ENCODE assay signal across 8 mouse cellular contexts in the genomic region with DNA sequence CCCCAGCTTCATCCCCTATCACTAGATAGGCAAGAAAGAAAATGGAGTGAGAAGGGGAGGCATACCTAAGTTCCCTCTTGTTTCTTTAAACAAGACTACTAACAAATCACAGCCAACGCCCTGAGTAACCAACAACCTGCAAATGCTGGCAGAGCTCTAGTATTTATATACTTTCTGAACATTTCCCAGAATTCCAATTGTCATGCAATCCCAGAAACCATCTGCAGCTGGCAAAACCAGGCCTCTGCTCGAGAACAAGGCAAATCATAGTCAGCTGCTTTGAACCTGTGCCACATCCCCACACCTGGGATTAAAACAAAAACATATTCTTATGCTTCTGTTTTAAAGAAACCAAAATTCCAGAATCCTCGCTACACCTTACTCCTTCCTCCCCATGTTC. TPM values are rescaled to one million over a fixed set of nuclear protein-coding genes. Genes with fewer than 3 reads are reported as not detected.
A peak's percentile ranks its signal among the peaks of the same experiment; 100 is the strongest.
DNase-seq lines count a peak whose midpoint lies in the region; ATAC-seq and TF ChIP-seq lines count a peak whose summit lies in the region.

No protein-coding gene starts in this region.

- H3K27me3 ChIP-seq in kidney, embryonic 15.5 days = peaks cover 14% of the 10 kb centered on the region
- H3K27me3 ChIP-seq in embryonic facial prominence, embryonic 12.5 days = peaks cover 11% of the 10 kb centered on the region; the same call in 1 of the 2 replicates
- no peaks in the 10 kb centered on the region for H3K27me3 ChIP-seq in hindbrain, postnatal 0 days (ENCODE audit: insufficient read depth, low read length)
- peaks cover 7% of the 10 kb centered on the region; the same call in 1 of the 2 replicates for H3K27me3 ChIP-seq in midbrain, embryonic 15.5 days (replicated peaks)

- peaks cover 27% of the 10 kb centered on the region for H3K36me3 ChIP-seq in kidney, embryonic 15.5 days
- H3K36me3 ChIP-seq in embryonic facial prominence, embryonic 12.5 days = peaks cover 17% of the 10 kb centered on the region
- peaks cover 12% of the 10 kb centered on the region; the same call in 1 of the 2 replicates for H3K36me3 ChIP-seq in hindbrain, postnatal 0 days (ENCODE audit: insufficient read depth, low read length)
- H3K36me3 ChIP-seq in midbrain, embryonic 15.5 days (replicated peaks) = peaks cover 3% of the 10 kb centered on the region; the same call in 1 of the 2 replicates

- no peak for TF ChIP-seq CTCF in hindbrain, postnatal 0 days (IDR thresholded peaks at IDR 0.05; ENCODE audit: low read depth)

- no peak overlapping the region for H3K27ac ChIP-seq in kidney, embryonic 15.5 days
- no peak overlapping the region for H3K27ac ChIP-seq in embryonic facial prominence, embryonic 12.5 days
- peak overlapping the region; percentile 96; the same call in 1 of the 2 replicates for H3K27ac ChIP-seq in hindbrain, postnatal 0 days
- peak overlapping the region; percentile 93; the same call in 1 of the 2 replicates for H3K27ac ChIP-seq in midbrain, embryonic 15.5 days

- 85% methylated on average over 3 of the region's 3 CpGs for WGBS in kidney, embryonic 15.5 days
- 77% methylated on average over 3 of the region's 3 CpGs for WGBS in embryonic facial prominence, embryonic 12.5 days
- 86% methylated on average over 3 of the region's 3 CpGs for WGBS in hindbrain, postnatal 0 days
- 90% methylated on average over 3 of the region's 3 CpGs for WGBS in midbrain, embryonic 15.5 days

- H3K4me1 ChIP-seq in kidney, embryonic 15.5 days = peaks cover 12% of the 10 kb centered on the region
- peaks cover 10% of the 10 kb centered on the region for H3K4me1 ChIP-seq in embryonic facial prominence, embryonic 12.5 days
- 0 out of 2 replicates have a peak, but pooled peaks cover 3% of the 10 kb centered on the region for H3K4me1 ChIP-seq in hindbrain, postnatal 0 days (ENCODE audit: insufficient read depth, low read length)
- peaks cover 20% of the 10 kb centered on the region for H3K4me1 ChIP-seq in midbrain, embryonic 15.5 days

- ATAC-seq in kidney, embryonic 15.5 days (replicated peaks; ENCODE audit: low FRiP score) = no peak
- no peak for ATAC-seq in embryonic facial prominence, embryonic 12.5 days (ENCODE audit: insufficient number of reproducible peaks, insufficient read depth, low FRiP score, low TSS enrichment)
- no peak for ATAC-seq in hindbrain, postnatal 0 days
- ATAC-seq in midbrain, embryonic 15.5 days (replicated peaks) = no peak

- H3K4me2 ChIP-seq in kidney, embryonic 15.5 days = peak overlapping the region; percentile 73
- peak overlapping the region; percentile 69 for H3K4me2 ChIP-seq in embryonic facial prominence, embryonic 12.5 days (replicated peaks)
- peak overlapping the region; percentile 66 for H3K4me2 ChIP-seq in hindbrain, postnatal 0 days (ENCODE audit: low read depth, low read length)
- H3K4me2 ChIP-seq in midbrain, embryonic 15.5 days = peak overlapping the region; percentile 80

- peak overlapping the region; percentile 79 for H3K4me3 ChIP-seq in kidney, embryonic 15.5 days (replicated peaks)
- peak overlapping the region; percentile 63; the same call in 1 of the 2 replicates for H3K4me3 ChIP-seq in embryonic facial prominence, embryonic 12.5 days
- H3K4me3 ChIP-seq in hindbrain, postnatal 0 days (ENCODE audit: low read length) = peak overlapping the region; percentile 71
- H3K4me3 ChIP-seq in midbrain, embryonic 15.5 days = peak overlapping the region; percentile 83; the same call in 1 of the 2 replicates

- no peak for DNase-seq in kidney, postnatal 4 days
- no peak for DNase-seq in hindbrain, postnatal 0 days (ENCODE audit: low spot score)
- DNase-seq in frontal cortex, postnatal 25 days (ENCODE audit: low spot score in 2 of 2) = no peak
- no peak for DNase-seq in retina, embryonic 14.5 days (ENCODE audit: low spot score)
- DNase-seq in frontal cortex, adult 2 months (ENCODE audit: extremely low spot score in 1 of 2, low spot score in 1 of 2) = no peak

- H3K9me3 ChIP-seq in kidney, embryonic 15.5 days (replicated peaks) = no peaks in the 10 kb centered on the region
- H3K9me3 ChIP-seq in embryonic facial prominence, embryonic 12.5 days = no peaks in the 10 kb centered on the region
- no peaks in the 10 kb centered on the region for H3K9me3 ChIP-seq in hindbrain, postnatal 0 days (ENCODE audit: low read length)
- no peaks in the 10 kb centered on the region for H3K9me3 ChIP-seq in midbrain, embryonic 15.5 days

- H3K9ac ChIP-seq in kidney, embryonic 15.5 days = no peak overlapping the region
- H3K9ac ChIP-seq in embryonic facial prominence, embryonic 12.5 days = no peak overlapping the region
- H3K9ac ChIP-seq in hindbrain, postnatal 0 days (replicated peaks; ENCODE audit: low read length) = peak overlapping the region; percentile 94; the same call in 1 of the 2 replicates
- H3K9ac ChIP-seq in midbrain, embryonic 15.5 days = peak overlapping the region; percentile 90; the same call in 1 of the 2 replicates

RNA-seq across cellular contexts. Expression of gene Ufc1, which starts 1.5 kb away (rescaled TPM):
- 106 and 118 TPM in 2 replicates for polyA plus RNA-seq in kidney, embryonic 15.5 days (2015; fragmentation: Nextera tagmentation; extraction: Ambion mirVana)
- polyA plus RNA-seq in embryonic facial prominence, embryonic 12.5 days (2016; fragmentation: Nextera tagmentation; extraction: Ambion mirVana) = 102 and 105 TPM in 2 replicates
- 88.3 and 90.1 TPM in 2 replicates for total RNA-seq in hindbrain, postnatal 0 days (2014; rRNA removed)
- polyA plus RNA-seq in hindbrain, postnatal 0 days (2015; fragmentation: Nextera tagmentation; extraction: Ambion mirVana) = 142 and 146 TPM in 2 replicates
- 99.7 and 102 TPM in 2 replicates for polyA plus RNA-seq in midbrain, embryonic 15.5 days (2015; fragmentation: Nextera tagmentation; extraction: Ambion mirVana)
- polyA plus RNA-seq in frontal cortex, adult 2 months (2012; rRNA removed) = 90.5 and 94.3 TPM in 2 replicates

RNA-seq across cellular contexts. Expression of gene Usp21, which starts 5.6 kb away (rescaled TPM):
- 87.7 and 97.8 TPM in 2 replicates for polyA plus RNA-seq in kidney, embryonic 15.5 days (2015; fragmentation: Nextera tagmentation; extraction: Ambion mirVana)
- polyA plus RNA-seq in embryonic facial prominence, embryonic 12.5 days (2016; fragmentation: Nextera tagmentation; extraction: Ambion mirVana) = 135 and 139 TPM in 2 replicates
- total RNA-seq in hindbrain, postnatal 0 days (2014; rRNA removed) = 48.6 and 58.7 TPM in 2 replicates
- polyA plus RNA-seq in hindbrain, postnatal 0 days (2015; fragmentation: Nextera tagmentation; extraction: Ambion mirVana) = 71.7 and 73.3 TPM in 2 replicates
- polyA plus RNA-seq in midbrain, embryonic 15.5 days (2015; fragmentation: Nextera tagmentation; extraction: Ambion mirVana) = 119 and 122 TPM in 2 replicates
- polyA plus RNA-seq in frontal cortex, adult 2 months (2012; rRNA removed) = 73.0 and 83.2 TPM in 2 replicates

RNA-seq across cellular contexts. Expression of gene Ppox, which starts 12.4 kb away (rescaled TPM):
- polyA plus RNA-seq in kidney, embryonic 15.5 days (2015; fragmentation: Nextera tagmentation; extraction: Ambion mirVana) = 63.0 and 65.4 TPM in 2 replicates
- polyA plus RNA-seq in embryonic facial prominence, embryonic 12.5 days (2016; fragmentation: Nextera tagmentation; extraction: Ambion mirVana) = 75.4 and 79.1 TPM in 2 replicates
- total RNA-seq in hindbrain, postnatal 0 days (2014; rRNA removed) = 35.0 and 44.3 TPM in 2 replicates
- 32.4 and 34.3 TPM in 2 replicates for polyA plus RNA-seq in hindbrain, postnatal 0 days (2015; fragmentation: Nextera tagmentation; extraction: Ambion mirVana)
- 48.7 and 56.2 TPM in 2 replicates for polyA plus RNA-seq in midbrain, embryonic 15.5 days (2015; fragmentation: Nextera tagmentation; extraction: Ambion mirVana)
- polyA plus RNA-seq in frontal cortex, adult 2 months (2012; rRNA removed) = 69.4 and 83.5 TPM in 2 replicates

RNA-seq across cellular contexts. Expression of gene B4galt3, which starts 23.2 kb away (rescaled TPM):
- polyA plus RNA-seq in kidney, embryonic 15.5 days (2015; fragmentation: Nextera tagmentation; extraction: Ambion mirVana) = 80.4 and 94.3 TPM in 2 replicates
- polyA plus RNA-seq in embryonic facial prominence, embryonic 12.5 days (2016; fragmentation: Nextera tagmentation; extraction: Ambion mirVana) = 86.0 and 89.3 TPM in 2 replicates
- total RNA-seq in hindbrain, postnatal 0 days (2014; rRNA removed) = 80.5 and 101 TPM in 2 replicates
- polyA plus RNA-seq in hindbrain, postnatal 0 days (2015; fragmentation: Nextera tagmentation; extraction: Ambion mirVana) = 88.8 and 91.9 TPM in 2 replicates
- polyA plus RNA-seq in midbrain, embryonic 15.5 days (2015; fragmentation: Nextera tagmentation; extraction: Ambion mirVana) = 112 and 116 TPM in 2 replicates
- 65.2 and 73.7 TPM in 2 replicates for polyA plus RNA-seq in frontal cortex, adult 2 months (2012; rRNA removed)

RNA-seq across cellular contexts. Expression of gene Dedd, which starts 35.6 kb away (rescaled TPM):
- 53.1 and 55.7 TPM in 2 replicates for polyA plus RNA-seq in kidney, embryonic 15.5 days (2015; fragmentation: Nextera tagmentation; extraction: Ambion mirVana)
- 54.5 and 61.8 TPM in 2 replicates for polyA plus RNA-seq in embryonic facial prominence, embryonic 12.5 days (2016; fragmentation: Nextera tagmentation; extraction: Ambion mirVana)
- 28.7 and 30.2 TPM in 2 replicates for total RNA-seq in hindbrain, postnatal 0 days (2014; rRNA removed)
- polyA plus RNA-seq in hindbrain, postnatal 0 days (2015; fragmentation: Nextera tagmentation; extraction: Ambion mirVana) = 38.4 and 39.9 TPM in 2 replicates
- 52.9 and 53.5 TPM in 2 replicates for polyA plus RNA-seq in midbrain, embryonic 15.5 days (2015; fragmentation: Nextera tagmentation; extraction: Ambion mirVana)
- polyA plus RNA-seq in frontal cortex, adult 2 months (2012; rRNA removed) = 54.6 and 58.1 TPM in 2 replicates

Comparison
In these comparisons a context has a peak if more than half of its experiments do, and no peak if none do; other contexts are left out.
1. H3K27ac ChIP-seq: peak in hindbrain, postnatal 0 days (single experiment) and midbrain, embryonic 15.5 days (single experiment); none in kidney, embryonic 15.5 days (single experiment) and embryonic facial prominence, embryonic 12.5 days (single experiment).
2. H3K9ac ChIP-seq: peak in hindbrain, postnatal 0 days (single experiment) and midbrain, embryonic 15.5 days (single experiment); none in kidney, embryonic 15.5 days (single experiment) and embryonic facial prominence, embryonic 12.5 days (single experiment).
3. Peak in every context shown above with its lines, with median percentiles within 50 percentile points of each other: H3K4me2 ChIP-seq and H3K4me3 ChIP-seq.